Mouse (Mus musculus) testis, adult 2 months (tissue): ENCODE measurements around the gene Lamb1.

Experiments
- CTCF ChIP-seq: fragments of 200-500 bp; IDR thresholded peaks from 2 replicates; pipeline ENCODE4 v1.5.1; 2012; ENCODE audit warnings: low read depth, mild to moderate bottlenecking, inconsistent platforms, low read length, moderate library complexity; ENCODE audit not compliant: control insufficient read depth, insufficient read depth, insufficient replicate concordance
- POLR2A ChIP-seq: fragments of 200-500 bp; IDR thresholded peaks from 2 replicates; pipeline ENCODE4 v1.6.1; 2012; ENCODE audit warnings: low read depth, mild to moderate bottlenecking, inconsistent platforms, low read length, moderate library complexity; ENCODE audit not compliant: control insufficient read depth

- TF ChIP-seq POLR2A, result no peak
- no peak for TF ChIP-seq CTCF
Measured at GRCm38 (mm10) chr12:31241595-31242342, 23.3 kb upstream of the Lamb1 start.
